In the genomic region with DNA sequence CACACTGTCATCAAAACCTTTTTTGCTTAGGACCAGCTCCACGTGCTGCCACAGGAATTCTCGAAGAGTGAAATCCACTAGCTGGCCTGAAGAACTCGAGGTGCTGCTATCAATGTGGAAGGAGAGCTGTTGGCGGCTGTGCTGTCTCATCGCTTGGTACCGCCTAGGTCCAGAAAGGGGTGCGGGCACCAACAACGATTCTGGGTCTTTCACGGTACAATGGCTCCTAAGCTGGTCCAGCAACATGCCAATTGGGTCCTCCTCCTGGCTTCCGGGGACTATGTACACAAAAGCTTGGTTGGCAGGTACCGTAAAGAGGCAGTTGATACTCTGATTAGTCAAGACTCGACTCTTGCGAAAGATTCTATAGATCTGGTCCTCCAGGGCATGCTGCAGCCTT, we compare ENCODE assay signal across 7 mouse cellular contexts. TPM values are rescaled to one million over a fixed set of nuclear protein-coding genes. Genes with fewer than 3 reads are reported as not detected.
DNase-seq lines count a peak whose midpoint lies in the region; ATAC-seq and TF ChIP-seq lines count a peak whose summit lies in the region.

No protein-coding gene starts in this region.

- H3K36me3 ChIP-seq in megakaryocyte, embryonic 14.5 days (replicated peaks; ENCODE audit: low read length), result peaks cover 58% of the 10 kb centered on the region
- H3K36me3 ChIP-seq in forebrain, embryonic 14.5 days (ENCODE audit: control insufficient read depth, insufficient read depth, low read length), result peaks cover 42% of the 10 kb centered on the region
- H3K36me3 ChIP-seq in liver, embryonic 11.5 days (ENCODE audit: control insufficient read depth, insufficient read depth, low read length), result peaks cover 27% of the 10 kb centered on the region
- H3K36me3 ChIP-seq in stomach, postnatal 0 days (ENCODE audit: control insufficient read depth, insufficient read depth, low read length), result peaks cover under 1% of the 10 kb centered on the region

- H3K9me3 ChIP-seq in megakaryocyte, embryonic 14.5 days, result no peaks in the 10 kb centered on the region
- H3K9me3 ChIP-seq in forebrain, embryonic 14.5 days (replicated peaks; ENCODE audit: control insufficient read depth, low read length), result no peaks in the 10 kb centered on the region
- H3K9me3 ChIP-seq in liver, embryonic 11.5 days (ENCODE audit: control insufficient read depth, low read length), result no peaks in the 10 kb centered on the region
- H3K9me3 ChIP-seq in stomach, postnatal 0 days (ENCODE audit: control insufficient read depth, low read length), result no peaks in the 10 kb centered on the region

- no peaks in the 10 kb centered on the region for H3K27me3 ChIP-seq in megakaryocyte, embryonic 14.5 days (replicated peaks)
- H3K27me3 ChIP-seq in forebrain, embryonic 14.5 days (replicated peaks; ENCODE audit: control insufficient read depth, insufficient read depth, low read length), result no peaks in the 10 kb centered on the region
- H3K27me3 ChIP-seq in liver, embryonic 11.5 days (replicated peaks; ENCODE audit: control insufficient read depth, insufficient read depth, low read length), result no peaks in the 10 kb centered on the region
- no peaks in the 10 kb centered on the region for H3K27me3 ChIP-seq in stomach, postnatal 0 days (ENCODE audit: control insufficient read depth, insufficient read depth, low read length)

- no peak overlapping the region for H3K27ac ChIP-seq in forebrain, embryonic 14.5 days (ENCODE audit: low read depth, low read length)
- no peak overlapping the region for H3K27ac ChIP-seq in liver, embryonic 11.5 days (ENCODE audit: low read depth, low read length)
- no peak overlapping the region for H3K27ac ChIP-seq in stomach, postnatal 0 days (replicated peaks)

- TF ChIP-seq CTCF in stomach, postnatal 0 days (IDR thresholded peaks at IDR 0.05; ENCODE audit: low read depth), result no peak

- no peak for TF ChIP-seq EP300 in stomach, postnatal 0 days (optimal IDR thresholded peaks at IDR 0.05)

- peak overlapping the region; percentile 79 for H3K4me2 ChIP-seq in forebrain, embryonic 14.5 days (ENCODE audit: low read length)
- H3K4me2 ChIP-seq in liver, embryonic 11.5 days, result peak overlapping the region; percentile 88
- peak overlapping the region; percentile 86 for H3K4me2 ChIP-seq in stomach, postnatal 0 days (replicated peaks; ENCODE audit: low read depth)

- peaks cover 45% of the 10 kb centered on the region for H3K4me1 ChIP-seq in megakaryocyte, embryonic 14.5 days
- H3K4me1 ChIP-seq in forebrain, embryonic 14.5 days (ENCODE audit: control insufficient read depth, insufficient read depth, low read length), result peaks cover 16% of the 10 kb centered on the region
- peaks cover 16% of the 10 kb centered on the region for H3K4me1 ChIP-seq in liver, embryonic 11.5 days (replicated peaks; ENCODE audit: control insufficient read depth, insufficient read depth, low read length)
- peaks cover 7% of the 10 kb centered on the region; the same call in 1 of the 2 replicates for H3K4me1 ChIP-seq in stomach, postnatal 0 days (replicated peaks; ENCODE audit: control insufficient read depth, insufficient read depth)

- 92% methylated on average over 13 of the region's 13 CpGs for WGBS in forebrain, embryonic 14.5 days
- WGBS in liver, embryonic 11.5 days, result 85% methylated on average over 13 of the region's 13 CpGs
- WGBS in stomach, postnatal 0 days, result 69% methylated on average over 13 of the region's 13 CpGs

- DNase-seq in forebrain, embryonic 14.5 days (ENCODE audit: low spot score), result no peak
- DNase-seq in liver, embryonic 11.5 days (ENCODE audit: low spot score), result no peak
- no peak for DNase-seq in stomach, postnatal 0 days (ENCODE audit: low spot score)
- no peak for DNase-seq in thymus, postnatal 4 days
- DNase-seq in spleen, postnatal 36 days (ENCODE audit: low spot score in 2 of 2), result no peak

- H3K9ac ChIP-seq in forebrain, embryonic 14.5 days (ENCODE audit: low read length), result no peak overlapping the region
- peak overlapping the region; percentile 85; the same call in 1 of the 2 replicates for H3K9ac ChIP-seq in liver, embryonic 11.5 days (ENCODE audit: low read depth, low read length)
- peak overlapping the region; percentile 78 for H3K9ac ChIP-seq in stomach, postnatal 0 days (ENCODE audit: low read length)

- ATAC-seq in megakaryocyte, adult 5-6 weeks (ENCODE audit: poor library complexity, severe bottlenecking), result no peak
- no peak for ATAC-seq in forebrain, embryonic 14.5 days
- ATAC-seq in liver, embryonic 11.5 days (replicated peaks; ENCODE audit: low FRiP score), result no peak
- no peak for ATAC-seq in stomach, postnatal 0 days (ENCODE audit: low FRiP score, low TSS enrichment)

- peak overlapping the region; percentile 98 for H3K4me3 ChIP-seq in megakaryocyte, embryonic 14.5 days (replicated peaks)
- peak overlapping the region; percentile 91 for H3K4me3 ChIP-seq in forebrain, embryonic 14.5 days (ENCODE audit: low read depth, low read length)
- H3K4me3 ChIP-seq in liver, embryonic 11.5 days (ENCODE audit: low read depth, low read length), result peak overlapping the region; percentile 87
- peak overlapping the region; percentile 87 for H3K4me3 ChIP-seq in stomach, postnatal 0 days (ENCODE audit: low read depth, low read length)

RNA-seq across cellular contexts. Expression of gene Smg8, which starts 1.1 kb away (rescaled TPM):
- 2.3 TPM in 1 of 2 replicates, not detected in the other for polyA plus RNA-seq in megakaryocyte, embryonic 14.5 days (2012; ENCODE audit: insufficient read depth, low replicate concordance)
- total RNA-seq in megakaryocyte, adult 5-6 weeks (2015), result 12.4 and 16.5 TPM in 2 replicates
- total RNA-seq in megakaryocyte, adult 5-6 weeks (2017), result 17.1 and 19.0 TPM in 2 replicates
- 22.3 and 25.0 TPM in 2 replicates for polyA plus RNA-seq in forebrain, embryonic 14.5 days (2014; fragmentation: Nextera tagmentation; extraction: Ambion mirVana)
- polyA plus RNA-seq in liver, embryonic 11.5 days (2014; fragmentation: Nextera tagmentation; extraction: Ambion mirVana), result 20.8 and 24.5 TPM in 2 replicates
- 10.3 and 10.8 TPM in 2 replicates for polyA plus RNA-seq in stomach, postnatal 0 days (2015; fragmentation: Nextera tagmentation; extraction: Ambion mirVana)

RNA-seq across cellular contexts. Expression of gene Gdpd1, which starts 11.6 kb away (rescaled TPM):
- 1.2 TPM in 1 of 2 replicates, not detected in the other for polyA plus RNA-seq in megakaryocyte, embryonic 14.5 days (2012; ENCODE audit: insufficient read depth, low replicate concordance)
- total RNA-seq in megakaryocyte, adult 5-6 weeks (2015), result 0.18 and 0.22 TPM in 2 replicates
- total RNA-seq in megakaryocyte, adult 5-6 weeks (2017), result 0.08 and 0.44 TPM in 2 replicates
- polyA plus RNA-seq in forebrain, embryonic 14.5 days (2014; fragmentation: Nextera tagmentation; extraction: Ambion mirVana), result 188 and 197 TPM in 2 replicates
- 12.0 and 12.5 TPM in 2 replicates for polyA plus RNA-seq in liver, embryonic 11.5 days (2014; fragmentation: Nextera tagmentation; extraction: Ambion mirVana)
- 51.2 and 54.8 TPM in 2 replicates for polyA plus RNA-seq in stomach, postnatal 0 days (2015; fragmentation: Nextera tagmentation; extraction: Ambion mirVana)

RNA-seq across cellular contexts. Expression of gene Prr11, which starts 23.0 kb away (rescaled TPM):
- 0.71 and 0.74 TPM in 2 replicates for polyA plus RNA-seq in megakaryocyte, embryonic 14.5 days (2012; ENCODE audit: insufficient read depth, low replicate concordance)
- total RNA-seq in megakaryocyte, adult 5-6 weeks (2015), result 60.5 and 66.1 TPM in 2 replicates
- 19.6 and 24.0 TPM in 2 replicates for total RNA-seq in megakaryocyte, adult 5-6 weeks (2017)
- 5.8 and 7.0 TPM in 2 replicates for polyA plus RNA-seq in forebrain, embryonic 14.5 days (2014; fragmentation: Nextera tagmentation; extraction: Ambion mirVana)
- polyA plus RNA-seq in liver, embryonic 11.5 days (2014; fragmentation: Nextera tagmentation; extraction: Ambion mirVana), result 13.4 and 14.5 TPM in 2 replicates
- 1.0 and 1.2 TPM in 2 replicates for polyA plus RNA-seq in stomach, postnatal 0 days (2015; fragmentation: Nextera tagmentation; extraction: Ambion mirVana)

RNA-seq across cellular contexts. Expression of gene Ska2, which starts 23.6 kb away (rescaled TPM):
- 0.92 TPM in 1 of 2 replicates, not detected in the other for polyA plus RNA-seq in megakaryocyte, embryonic 14.5 days (2012; ENCODE audit: insufficient read depth, low replicate concordance)
- total RNA-seq in megakaryocyte, adult 5-6 weeks (2015), result 34.7 and 36.2 TPM in 2 replicates
- 31.2 and 34.1 TPM in 2 replicates for total RNA-seq in megakaryocyte, adult 5-6 weeks (2017)
- 71.4 and 73.8 TPM in 2 replicates for polyA plus RNA-seq in forebrain, embryonic 14.5 days (2014; fragmentation: Nextera tagmentation; extraction: Ambion mirVana)
- 55.3 and 55.9 TPM in 2 replicates for polyA plus RNA-seq in liver, embryonic 11.5 days (2014; fragmentation: Nextera tagmentation; extraction: Ambion mirVana)
- polyA plus RNA-seq in stomach, postnatal 0 days (2015; fragmentation: Nextera tagmentation; extraction: Ambion mirVana), result 13.4 and 16.7 TPM in 2 replicates

RNA-seq across cellular contexts. Expression of gene Trim37, which starts 41.4 kb away (rescaled TPM):
- 4.1 and 6.3 TPM in 2 replicates for polyA plus RNA-seq in megakaryocyte, embryonic 14.5 days (2012; ENCODE audit: insufficient read depth, low replicate concordance)
- 14.5 and 14.9 TPM in 2 replicates for total RNA-seq in megakaryocyte, adult 5-6 weeks (2015)
- 23.8 and 26.4 TPM in 2 replicates for total RNA-seq in megakaryocyte, adult 5-6 weeks (2017)
- 88.1 and 89.7 TPM in 2 replicates for polyA plus RNA-seq in forebrain, embryonic 14.5 days (2014; fragmentation: Nextera tagmentation; extraction: Ambion mirVana)
- 40.4 and 43.4 TPM in 2 replicates for polyA plus RNA-seq in liver, embryonic 11.5 days (2014; fragmentation: Nextera tagmentation; extraction: Ambion mirVana)
- polyA plus RNA-seq in stomach, postnatal 0 days (2015; fragmentation: Nextera tagmentation; extraction: Ambion mirVana), result 8.5 and 8.8 TPM in 2 replicates
